Mouse (Mus musculus) spleen, adult 18-20 months (tissue): ENCODE results near the gene Atp5g2.
"Not testable (repeated sequence)": the region's sequence is repeated elsewhere in the genome, so short reads cannot be mapped to it uniquely, and the experiment has no call there.

Source experiments
- DNase-seq, 2 experiments: peaks; one replicate each; pipeline ENCODE4 v3.0.0; 2022; ENCODE audit warnings: mixed read lengths in 2 of 2

Gene Atp5g2

GRCm38 (mm10) chr15:102665494-102665893 lies 6.7 kb downstream of the Atp5g2 start:
- DNase-seq = peak; percentile 12 to 62

- DNase-seq = no peak
Measured at GRCm38 (mm10) chr15:102663825-102664224, 8.3 kb downstream of the Atp5g2 start.

GRCm38 (mm10) chr15:102662601-102663000 lies 9.6 kb downstream of the Atp5g2 start:
- DNase-seq = not testable (repeated sequence)

- DNase-seq = no peak
Measured at GRCm38 (mm10) chr15:102657926-102658381, 14.2 kb downstream of the Atp5g2 start.

GRCm38 (mm10) chr15:102656658-102657057 lies 15.5 kb downstream of the Atp5g2 start:
- DNase-seq = no peak

GRCm38 (mm10) chr15:102651928-102652660 lies 20.1 kb downstream of the Atp5g2 start:
- not testable (repeated sequence) for DNase-seq

GRCm38 (mm10) chr15:102651107-102651506 lies 21.0 kb downstream of the Atp5g2 start:
- no peak for DNase-seq

- no peak for DNase-seq
Measured at GRCm38 (mm10) chr15:102635817-102636216, 36.3 kb downstream of the Atp5g2 start.

- DNase-seq = no peak
Measured at GRCm38 (mm10) chr15:102634684-102635083, 37.5 kb downstream of the Atp5g2 start.

- DNase-seq = peak in 1 of 2 experiments; percentile 59
Measured at GRCm38 (mm10) chr15:102625687-102626055, 46.5 kb downstream of the Atp5g2 start.

GRCm38 (mm10) chr15:102624970-102625686 lies 47.0 kb downstream of the Atp5g2 start, which contains the start of the genes Gm28047 and Atf7:
TSS of gene Gm28047 (minus strand) at chr15:102625067.
TSS of gene Atf7 (minus strand) at chr15:102625464.
- peak; percentile 99 for DNase-seq

- DNase-seq = no peak
Measured at GRCm38 (mm10) chr15:102624291-102624969, 47.7 kb downstream of the Atp5g2 start.

- no peak for DNase-seq
Measured at GRCm38 (mm10) chr15:102623121-102623520, 49.0 kb downstream of the Atp5g2 start.

- no peak for DNase-seq
Measured at GRCm38 (mm10) chr15:102622536-102622935, 49.6 kb downstream of the Atp5g2 start.

- no peak for DNase-seq
Measured at GRCm38 (mm10) chr15:102620765-102621164, 51.4 kb downstream of the Atp5g2 start.

GRCm38 (mm10) chr15:102619486-102619885 lies 52.7 kb downstream of the Atp5g2 start:
- DNase-seq = no peak

GRCm38 (mm10) chr15:102617654-102618053 lies 54.5 kb downstream of the Atp5g2 start:
- no peak for DNase-seq

GRCm38 (mm10) chr15:102616174-102616573 lies 56.0 kb downstream of the Atp5g2 start:
- DNase-seq = no peak

- no peak for DNase-seq
Measured at GRCm38 (mm10) chr15:102614224-102614623, 57.9 kb downstream of the Atp5g2 start.

- DNase-seq = no peak
Measured at GRCm38 (mm10) chr15:102612966-102613365, 59.2 kb downstream of the Atp5g2 start.
